Mouse (Mus musculus) forebrain, embryonic 14.5 days (tissue): ENCODE measurements around the gene Ddx39b. TPM values are rescaled to one million over a fixed set of nuclear protein-coding genes. Genes with fewer than 3 reads are reported as not detected.

Experiments used
- ATAC-seq: fragments of 200-750 bp; cut with Nextera tagmentation; 2 replicates; pipeline ENCODE4 v1.8.0; 2017; ENCODE audit warnings: mild to moderate bottlenecking, moderate library complexity
- DNase-seq: peaks from one replicate; pipeline ENCODE4 v3.0.0-alpha.2; 2015; ENCODE audit warnings: low spot score
- H3K27ac ChIP-seq: fragments of 300-500 bp; sonication (generic); 2 replicates; pipeline ENCODE4 v1.5.1; 2014; ENCODE audit warnings: low read depth, mild to moderate bottlenecking, control low read depth, low read length, moderate library complexity
- H3K27me3 ChIP-seq: fragments of 300-500 bp; sonication (generic); replicated peaks from 2 replicates; pipeline ENCODE4 v1.6.1; 2014; ENCODE audit warnings: low read length, control low read depth, mixed read lengths; ENCODE audit not compliant: control insufficient read depth, insufficient read depth
- H3K36me3 ChIP-seq: fragments of 300-500 bp; sonication (generic); 2 replicates; pipeline ENCODE4 v1.6.1; 2014; ENCODE audit warnings: low read length, control low read depth; ENCODE audit not compliant: control insufficient read depth, insufficient read depth
- H3K4me1 ChIP-seq: fragments of 300-500 bp; sonication (generic); 2 replicates; pipeline ENCODE4 v1.6.1; 2014; ENCODE audit warnings: antibody characterized with exemption, low read length, control low read depth; ENCODE audit not compliant: control insufficient read depth, insufficient read depth
- H3K4me2 ChIP-seq: fragments of 300-500 bp; sonication (generic); 2 replicates; pipeline ENCODE4 v1.6.1; 2014; ENCODE audit warnings: mild to moderate bottlenecking, control low read depth, low read length
- H3K4me3 ChIP-seq: fragments of 300-500 bp; sonication (generic); 2 replicates; pipeline ENCODE4 v1.5.1; 2014; ENCODE audit warnings: low read depth, low read length, control low read depth
- H3K9ac ChIP-seq: fragments of 300-500 bp; sonication (generic); 2 replicates; pipeline ENCODE4 v1.6.1; 2014; ENCODE audit warnings: mild to moderate bottlenecking, low read length, control low read depth, moderate library complexity
- H3K9me3 ChIP-seq: fragments of 300-500 bp; sonication (generic); replicated peaks from 2 replicates; pipeline ENCODE4 v1.6.1; 2016; ENCODE audit warnings: low read length, control low read depth, mixed read lengths; ENCODE audit not compliant: control insufficient read depth
- WGBS: fragments of 180-500 bp; shearing (Covaris S2); extraction: QIAGEN DNeasy Blood & Tissue Kit; methylation state at CpG from one replicate; pipeline ENCODE4 v1.1.7; 2014; 5-methylcytosine and 5-hydroxymethylcytosine counted together
- polyA plus RNA-seq: library from polyadenylated mRNA; unstranded; fragments of >200 nt; fragmentation: Nextera tagmentation; extraction: Ambion mirVana; gene quantifications from 2 replicates; pipeline ENCODE4 v1.2.1, GENCODE M21; 2014

Gene Ddx39b
- polyA plus RNA-seq, 1 experiment from 2014 or later, result 478 TPM

- H3K27me3 ChIP-seq, result peaks cover 25% of the 10 kb centered on the region
Measured at GRCm38 (mm10) chr17:35198946-35199345, 42.6 kb upstream of the Ddx39b start.

GRCm38 (mm10) chr17:35200398-35200797 lies 41.1 kb upstream of the Ddx39b start:
- Histone ChIP-seq H3K4me1 (peaks cover 7% of the 10 kb centered on the region), H3K9ac (no peak overlapping the region), H3K27ac (no peak overlapping the region), H3K27me3 (peaks cover 17% of the 10 kb centered on the region), H3K4me2 (no peak overlapping the region), H3K36me3 (no peaks in the 10 kb centered on the region), H3K9me3 (no peaks in the 10 kb centered on the region), H3K4me3 (no peak overlapping the region)
- ATAC-seq (no peak), DNase-seq (no peak)
- WGBS, result 88% methylated on average over 11 of the region's 11 CpGs

More at GRCm38 (mm10) chr17:35198946-35199345, 42.6 kb upstream of the Ddx39b start:
- DNase-seq, result no peak
- Histone ChIP-seq H3K36me3 (no peaks in the 10 kb centered on the region), H3K4me1 (peaks cover 10% of the 10 kb centered on the region), H3K9ac (no peak overlapping the region), H3K9me3 (no peaks in the 10 kb centered on the region), H3K4me2 (no peak overlapping the region), H3K4me3 (no peak overlapping the region), H3K27ac (no peak overlapping the region)
- 15% methylated on average over 8 of the region's 8 CpGs for WGBS
- no peak for ATAC-seq

GRCm38 (mm10) chr17:35201128-35201527 lies 40.4 kb upstream of the Ddx39b start:
- H3K4me1 ChIP-seq, result peaks cover under 1% of the 10 kb centered on the region; the same call in 1 of the 2 replicates
- no peaks in the 10 kb centered on the region for H3K36me3 ChIP-seq
- H3K9me3 ChIP-seq, result no peaks in the 10 kb centered on the region
- no peak overlapping the region for H3K4me2 ChIP-seq
- no peak for ATAC-seq
- H3K9ac ChIP-seq, result no peak overlapping the region
- no peak for DNase-seq
- peaks cover 11% of the 10 kb centered on the region for H3K27me3 ChIP-seq
- no peak overlapping the region for H3K27ac ChIP-seq
- H3K4me3 ChIP-seq, result no peak overlapping the region
- WGBS, result 81% methylated on average over 11 of the region's 11 CpGs

GRCm38 (mm10) chr17:35201787-35202186 lies 39.8 kb upstream of the Ddx39b start, which contains the start of gene Tnf:
Tnf (minus strand) TSS chr17:35202007.
- WGBS, result 43% methylated on average over 13 of the region's 13 CpGs
- Histone ChIP-seq H3K9ac (no peak within 1 kb of the TSS), H3K4me2 (no peak within 1 kb of the TSS), H3K4me1 (no peaks in the 10 kb centered on the region), H3K4me3 (no peak within 1 kb of the TSS), H3K36me3 (no peaks in the 10 kb centered on the region), H3K27ac (no peak within 1 kb of the TSS), H3K27me3 (peaks cover 5% of the 10 kb centered on the region), H3K9me3 (no peaks in the 10 kb centered on the region)
- ATAC-seq, result no peak
- no peak for DNase-seq

GRCm38 (mm10) chr17:35202442-35202841 lies 39.1 kb upstream of the Ddx39b start:
- H3K27me3 ChIP-seq, result no peaks in the 10 kb centered on the region
- no peak overlapping the region for H3K4me2 ChIP-seq
- H3K27ac ChIP-seq, result no peak overlapping the region
- H3K4me1 ChIP-seq, result no peaks in the 10 kb centered on the region
- H3K4me3 ChIP-seq, result no peak overlapping the region
- DNase-seq (no peak), ATAC-seq (no peak)
- WGBS, result 81% methylated on average over 4 of the region's 4 CpGs
- H3K9ac ChIP-seq, result no peak overlapping the region
- H3K9me3 ChIP-seq, result no peaks in the 10 kb centered on the region
- H3K36me3 ChIP-seq, result no peaks in the 10 kb centered on the region

- Histone ChIP-seq H3K27me3 (no peaks in the 10 kb centered on the region), H3K27ac (no peak within 1 kb of the TSS), H3K36me3 (no peaks in the 10 kb centered on the region), H3K9me3 (no peaks in the 10 kb centered on the region), H3K9ac (no peak within 1 kb of the TSS), H3K4me1 (no peaks in the 10 kb centered on the region), H3K4me2 (no peak within 1 kb of the TSS), H3K4me3 (no peak within 1 kb of the TSS)
- DNase-seq (no peak), ATAC-seq (no peak)
- 31% methylated on average over 20 of the region's 20 CpGs for whole genome bisulfite sequencing
Measured at GRCm38 (mm10) chr17:35204494-35205379, 36.8 kb upstream of the Ddx39b start, which contains the start of gene Lta. Lta (minus strand) TSS chr17:35205351.

GRCm38 (mm10) chr17:35205380-35205769 lies 36.2 kb upstream of the Ddx39b start:
- Histone ChIP-seq H3K4me2 (no peak overlapping the region), H3K9ac (no peak overlapping the region)

GRCm38 (mm10) chr17:35209785-35210535 lies 31.6 kb upstream of the Ddx39b start:
- H3K36me3 ChIP-seq, result no peaks in the 10 kb centered on the region
- H3K4me1 ChIP-seq, result no peaks in the 10 kb centered on the region
- ATAC-seq (no peak), DNase-seq (no peak)
- H3K4me3 ChIP-seq, result no peak overlapping the region
- H3K9me3 ChIP-seq, result no peaks in the 10 kb centered on the region
- H3K27ac ChIP-seq, result no peak overlapping the region
- H3K9ac ChIP-seq, result no peak overlapping the region
- no peak overlapping the region for H3K4me2 ChIP-seq
- 70% methylated on average over 12 of the region's 12 CpGs for WGBS
- no peaks in the 10 kb centered on the region for H3K27me3 ChIP-seq

More at GRCm38 (mm10) chr17:35205380-35205769, 36.2 kb upstream of the Ddx39b start:
- DNase-seq (no peak), ATAC-seq (no peak)
- no peaks in the 10 kb centered on the region for H3K36me3 ChIP-seq
- H3K4me3 ChIP-seq, result no peak overlapping the region
- H3K4me1 ChIP-seq, result no peaks in the 10 kb centered on the region
- no peaks in the 10 kb centered on the region for H3K9me3 ChIP-seq
- WGBS, result 66% methylated on average over 10 of the region's 10 CpGs
- H3K27ac ChIP-seq, result no peak overlapping the region
- H3K27me3 ChIP-seq, result no peaks in the 10 kb centered on the region
